Mouse (Mus musculus): ENCODE data around the gene Med13l. TPM values are rescaled to one million over a fixed set of nuclear protein-coding genes. Genes with fewer than 3 reads are reported as not detected.

Gene Med13l
- polyA plus RNA-seq, 1 experiment, result 2.3 TPM

DNA sequence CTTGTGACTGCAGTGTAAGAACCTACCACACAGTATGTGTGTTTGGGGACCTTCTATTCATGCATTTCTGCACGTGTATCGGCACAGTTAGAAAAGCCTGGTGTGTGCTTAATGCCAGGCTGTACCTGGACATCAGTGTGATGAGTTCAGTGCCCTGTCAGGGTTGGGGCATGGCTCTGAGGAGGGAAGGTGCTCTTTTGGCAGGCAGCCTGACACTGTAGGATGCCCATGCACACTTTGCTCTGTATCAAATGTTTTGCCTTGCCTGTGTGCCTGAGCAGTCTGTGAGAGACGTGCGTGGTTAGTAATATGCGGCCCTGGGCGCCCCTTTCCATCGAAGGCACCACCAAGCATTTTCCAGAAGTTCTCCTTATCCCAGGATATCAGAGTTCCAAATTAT is 136.6 kb downstream of the Med13l start:
- no peaks in the 10 kb centered on the region for H3K9me3 ChIP-seq (ENCODE audit: control insufficient read depth, low read length)
- peaks cover 18% of the 10 kb centered on the region for H3K4me1 ChIP-seq (ENCODE audit: control insufficient read depth)

DNA sequence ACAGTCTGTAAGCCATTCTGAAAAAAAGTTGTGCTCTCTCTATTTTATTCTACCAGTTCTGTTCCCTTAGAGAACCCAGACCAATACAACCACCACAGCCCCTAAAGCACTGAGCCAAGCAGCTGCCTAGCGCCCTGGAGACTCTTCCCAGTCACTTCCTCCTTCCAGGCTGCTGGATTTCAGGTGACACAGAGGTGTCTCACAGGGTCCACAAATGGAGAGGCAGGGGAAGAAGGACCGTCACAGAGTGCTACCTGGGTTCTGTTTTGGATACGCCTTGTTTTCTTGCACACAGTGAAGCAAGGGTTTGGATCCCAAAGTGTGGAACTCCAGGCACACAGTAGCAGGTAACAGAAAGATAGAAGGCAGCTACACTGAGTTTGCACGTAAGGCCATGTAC is 140.5 kb downstream of the Med13l start:
- TF ChIP-seq GATA1 (IDR thresholded peaks at IDR 0.05; ENCODE audit: low read length) (no peak), TAL1 (IDR thresholded peaks at IDR 0.05; ENCODE audit: low read length) (no peak)
- no peaks in the 10 kb centered on the region for H3K9me3 ChIP-seq (ENCODE audit: control insufficient read depth, low read length)
- peaks cover 20% of the 10 kb centered on the region for H3K4me1 ChIP-seq (ENCODE audit: control insufficient read depth)
- H3K27me3 ChIP-seq (ENCODE audit: control insufficient read depth), result no peaks in the 10 kb centered on the region
- no peak overlapping the region for H3K4me3 ChIP-seq (replicated peaks)
- H3K36me3 ChIP-seq (ENCODE audit: control insufficient read depth), result peaks cover 36% of the 10 kb centered on the region

More for the DNA sequence above, 136.6 kb downstream of the Med13l start:
- no peak for TF ChIP-seq TAL1 (IDR thresholded peaks at IDR 0.05; ENCODE audit: low read length)
- no peak for TF ChIP-seq GATA1 (IDR thresholded peaks at IDR 0.05; ENCODE audit: low read length)
- H3K4me3 ChIP-seq (replicated peaks), result no peak overlapping the region
- H3K27me3 ChIP-seq (ENCODE audit: control insufficient read depth), result no peaks in the 10 kb centered on the region
- H3K36me3 ChIP-seq (ENCODE audit: control insufficient read depth), result peaks cover 44% of the 10 kb centered on the region

DNA sequence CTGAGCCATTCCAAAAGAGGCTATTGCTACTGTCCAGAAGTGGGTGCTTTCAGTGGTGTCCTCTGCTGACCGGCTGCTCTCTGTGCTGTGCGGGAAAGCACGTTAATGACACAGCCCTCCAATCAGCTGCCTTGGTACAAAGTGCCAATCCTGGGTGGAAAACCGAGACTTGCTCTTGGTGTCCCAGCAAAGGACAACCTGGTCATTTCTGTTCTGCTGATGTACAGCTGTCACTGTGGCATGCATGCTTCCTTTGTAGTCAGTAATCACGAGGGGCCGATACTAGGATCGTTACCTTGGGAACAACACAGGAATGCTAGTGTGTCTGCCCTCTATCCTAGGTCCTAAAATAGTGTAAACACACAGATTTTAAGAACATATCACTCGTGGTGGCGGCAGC is 142.2 kb downstream of the Med13l start:
- Histone ChIP-seq H3K27me3 (ENCODE audit: control insufficient read depth) (no peaks in the 10 kb centered on the region), H3K4me1 (ENCODE audit: control insufficient read depth) (peaks cover 15% of the 10 kb centered on the region), H3K36me3 (ENCODE audit: control insufficient read depth) (peaks cover 39% of the 10 kb centered on the region), H3K9me3 (ENCODE audit: control insufficient read depth, low read length) (no peaks in the 10 kb centered on the region), H3K4me3 (replicated peaks) (no peak overlapping the region)
- TF ChIP-seq GATA1 (IDR thresholded peaks at IDR 0.05; ENCODE audit: low read length) (no peak), TAL1 (IDR thresholded peaks at IDR 0.05; ENCODE audit: low read length) (no peak)

DNA sequence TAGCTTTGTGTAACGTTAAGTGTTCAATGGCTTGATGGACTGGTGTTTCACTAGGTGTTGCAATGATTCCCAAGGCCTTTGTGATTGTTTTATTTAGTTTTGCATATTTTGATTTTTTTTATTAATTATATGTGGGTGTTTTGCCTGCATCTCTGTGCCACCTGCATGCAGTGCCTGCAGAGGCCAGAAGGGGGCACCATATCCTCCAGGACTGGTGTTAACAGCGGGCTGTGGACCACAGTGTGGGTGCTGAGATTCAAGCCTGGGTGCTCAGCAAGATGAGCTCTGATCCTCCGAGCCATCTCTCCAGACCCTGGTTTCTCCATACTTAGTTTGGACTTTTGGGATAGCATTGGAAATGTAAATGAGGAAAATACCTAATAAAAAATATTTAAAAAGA is 143.7 kb downstream of the Med13l start:
- H3K27me3 ChIP-seq (ENCODE audit: control insufficient read depth), result no peaks in the 10 kb centered on the region
- H3K9me3 ChIP-seq (ENCODE audit: control insufficient read depth, low read length), result no peaks in the 10 kb centered on the region
- peaks cover 17% of the 10 kb centered on the region for H3K4me1 ChIP-seq (ENCODE audit: control insufficient read depth)
- H3K36me3 ChIP-seq (ENCODE audit: control insufficient read depth), result peaks cover 51% of the 10 kb centered on the region
- no peak overlapping the region for H3K4me3 ChIP-seq (replicated peaks)
- TF ChIP-seq GATA1 (IDR thresholded peaks at IDR 0.05; ENCODE audit: low read length) (no peak), TAL1 (IDR thresholded peaks at IDR 0.05; ENCODE audit: low read length) (no peak)

DNA sequence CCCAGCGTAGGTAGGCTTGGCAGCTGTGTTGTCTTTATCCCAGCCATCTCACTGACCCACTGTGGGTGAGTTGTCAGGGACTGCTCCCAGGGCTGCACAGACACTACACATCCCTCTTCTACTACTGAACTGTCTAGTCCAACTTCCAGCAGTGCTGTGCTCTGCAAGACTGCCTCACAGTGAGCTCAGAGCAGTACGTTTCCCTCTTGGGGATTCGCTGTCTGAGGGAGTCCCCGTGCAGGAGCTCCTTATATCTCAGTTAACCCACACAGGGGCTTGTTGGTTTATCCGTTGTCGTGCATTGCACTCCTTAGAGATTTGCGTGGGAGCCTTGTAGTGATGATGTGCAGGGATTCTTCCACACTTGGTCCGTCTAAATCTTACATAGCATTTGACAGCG is 144.5 kb downstream of the Med13l start:
- Histone ChIP-seq H3K4me1 (ENCODE audit: control insufficient read depth) (peaks cover 19% of the 10 kb centered on the region), H3K36me3 (ENCODE audit: control insufficient read depth) (peaks cover 50% of the 10 kb centered on the region)

DNA sequence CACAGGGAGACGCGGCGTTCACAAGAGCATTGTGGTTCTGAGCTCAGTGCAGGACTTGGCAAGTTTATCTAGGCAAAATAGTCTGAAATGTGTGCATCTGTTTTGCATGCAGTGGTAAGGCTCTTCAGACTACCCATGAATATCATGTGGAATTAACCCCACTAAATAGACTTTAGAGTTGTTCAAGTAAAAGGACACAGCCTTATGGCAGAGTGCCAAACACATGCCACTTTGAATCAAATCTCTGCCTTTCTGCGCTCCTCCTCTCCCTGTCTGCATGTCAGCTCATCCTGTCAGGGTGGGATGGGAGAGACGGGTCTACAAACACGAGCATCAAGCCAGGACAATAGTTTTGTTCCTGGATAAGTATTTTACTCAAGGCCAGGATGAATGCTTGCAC is 145.5 kb downstream of the Med13l start:
- Histone ChIP-seq H3K27me3 (ENCODE audit: control insufficient read depth) (no peaks in the 10 kb centered on the region), H3K4me3 (replicated peaks) (no peak overlapping the region), H3K4me1 (ENCODE audit: control insufficient read depth) (peaks cover 20% of the 10 kb centered on the region), H3K36me3 (ENCODE audit: control insufficient read depth) (peaks cover 48% of the 10 kb centered on the region), H3K9me3 (ENCODE audit: control insufficient read depth, low read length) (no peaks in the 10 kb centered on the region)
- TF ChIP-seq TAL1 (IDR thresholded peaks at IDR 0.05; ENCODE audit: low read length) (no peak), GATA1 (IDR thresholded peaks at IDR 0.05; ENCODE audit: low read length) (no peak)

More for the DNA sequence above, 144.5 kb downstream of the Med13l start:
- Histone ChIP-seq H3K4me3 (replicated peaks) (no peak overlapping the region), H3K27me3 (ENCODE audit: control insufficient read depth) (no peaks in the 10 kb centered on the region), H3K9me3 (ENCODE audit: control insufficient read depth, low read length) (no peaks in the 10 kb centered on the region)
- TF ChIP-seq GATA1 (IDR thresholded peaks at IDR 0.05; ENCODE audit: low read length), result no peak
- TF ChIP-seq TAL1 (IDR thresholded peaks at IDR 0.05; ENCODE audit: low read length), result no peak

DNA sequence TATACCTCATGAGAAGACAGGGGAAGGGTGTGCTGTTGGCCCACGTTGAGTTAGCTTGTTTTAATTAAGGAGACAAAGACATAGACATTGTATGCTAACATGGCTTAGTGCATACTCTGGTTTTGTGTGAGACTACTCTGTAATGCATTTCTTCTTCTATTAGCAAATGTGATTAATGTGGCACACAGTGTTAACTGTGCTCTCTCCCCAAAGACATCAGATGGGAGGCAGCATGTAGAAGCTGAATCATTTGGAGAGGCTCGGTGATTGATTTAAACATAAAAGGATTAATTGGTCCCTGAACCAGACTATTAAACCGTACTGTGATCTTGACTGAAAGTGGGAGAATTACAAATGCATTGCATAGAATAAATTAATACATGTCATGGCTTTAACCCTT is 145.9 kb downstream of the Med13l start:
- Histone ChIP-seq H3K36me3 (ENCODE audit: control insufficient read depth) (peaks cover 45% of the 10 kb centered on the region), H3K9me3 (ENCODE audit: control insufficient read depth, low read length) (no peaks in the 10 kb centered on the region), H3K4me1 (ENCODE audit: control insufficient read depth) (peaks cover 17% of the 10 kb centered on the region), H3K4me3 (replicated peaks) (no peak overlapping the region), H3K27me3 (ENCODE audit: control insufficient read depth) (no peaks in the 10 kb centered on the region)
- TF ChIP-seq GATA1 (IDR thresholded peaks at IDR 0.05; ENCODE audit: low read length), result no peak
- TF ChIP-seq TAL1 (IDR thresholded peaks at IDR 0.05; ENCODE audit: low read length), result no peak

DNA sequence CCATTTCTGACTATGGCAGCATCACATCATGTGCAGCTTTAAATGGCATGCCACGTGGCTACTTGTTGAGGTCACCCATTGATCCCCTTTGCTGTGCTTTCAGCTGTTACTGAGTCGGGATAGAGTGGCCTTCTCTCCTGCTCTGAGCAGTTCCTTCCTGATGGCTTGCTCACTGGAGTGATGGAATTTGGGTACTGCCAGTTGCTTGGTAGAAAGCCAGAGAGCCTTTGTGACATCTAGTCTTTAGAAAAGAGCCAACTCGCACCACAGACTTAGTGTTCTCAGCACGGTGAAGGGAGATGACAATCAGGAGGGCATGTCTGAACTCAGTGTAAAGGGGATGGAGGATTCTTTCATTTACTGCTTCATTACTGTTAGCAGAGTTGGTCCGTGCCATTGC is 147.0 kb downstream of the Med13l start:
- Histone ChIP-seq H3K36me3 (ENCODE audit: control insufficient read depth) (peaks cover 40% of the 10 kb centered on the region), H3K27me3 (ENCODE audit: control insufficient read depth) (no peaks in the 10 kb centered on the region), H3K4me3 (replicated peaks) (no peak overlapping the region), H3K9me3 (ENCODE audit: control insufficient read depth, low read length) (no peaks in the 10 kb centered on the region), H3K4me1 (ENCODE audit: control insufficient read depth) (peaks cover 15% of the 10 kb centered on the region)
- TF ChIP-seq GATA1 (IDR thresholded peaks at IDR 0.05; ENCODE audit: low read length), result no peak
- no peak for TF ChIP-seq TAL1 (IDR thresholded peaks at IDR 0.05; ENCODE audit: low read length)

DNA sequence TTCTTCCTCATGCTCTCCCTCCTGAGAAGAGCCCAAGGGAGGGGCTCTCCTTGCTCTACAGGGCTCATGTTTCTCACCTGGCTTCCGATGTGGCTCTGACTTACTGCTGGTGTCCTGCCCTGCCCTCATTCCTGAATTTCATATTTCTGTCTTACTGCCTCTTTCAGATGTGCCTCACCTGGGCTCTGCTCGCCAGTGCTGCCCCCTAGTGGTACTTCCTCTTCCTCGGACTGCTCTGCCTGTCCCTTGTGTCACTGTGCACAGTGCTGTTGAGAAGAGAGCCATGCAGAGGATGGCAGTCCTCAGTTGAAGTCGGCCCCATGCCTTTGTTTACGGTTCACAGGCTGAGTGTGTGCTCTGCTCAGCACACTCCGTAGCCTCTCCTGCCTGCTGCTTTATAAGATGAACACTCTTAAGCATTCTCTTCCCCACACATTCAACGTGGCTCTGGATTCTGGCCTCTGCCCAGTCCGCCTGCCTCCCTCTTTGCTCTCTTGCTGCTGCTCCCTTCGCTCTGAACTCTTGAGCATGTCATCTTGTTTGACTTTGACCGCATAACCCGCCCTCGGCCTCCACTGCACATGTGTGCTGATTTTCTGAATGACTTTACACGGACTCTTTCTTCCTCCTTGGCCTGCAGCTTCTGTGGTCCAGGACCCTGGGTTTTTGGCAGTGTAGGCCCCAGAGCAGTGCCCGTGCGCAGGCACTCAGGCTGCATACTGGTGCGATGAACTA is 147.9 kb downstream of the Med13l start:
- no peaks in the 10 kb centered on the region for H3K9me3 ChIP-seq (ENCODE audit: control insufficient read depth, low read length)
- no peak for TF ChIP-seq GATA1 (IDR thresholded peaks at IDR 0.05; ENCODE audit: low read length)
- TF ChIP-seq TAL1 (IDR thresholded peaks at IDR 0.05; ENCODE audit: low read length), result no peak
- H3K27me3 ChIP-seq (ENCODE audit: control insufficient read depth), result no peaks in the 10 kb centered on the region
- peaks cover 45% of the 10 kb centered on the region for H3K36me3 ChIP-seq (ENCODE audit: control insufficient read depth)
- no peak overlapping the region for H3K4me3 ChIP-seq (replicated peaks)
- H3K4me1 ChIP-seq (ENCODE audit: control insufficient read depth), result peaks cover 19% of the 10 kb centered on the region

Data from erythroblast, embryonic 14.5 days (primary cell).